Mouse (Mus musculus) megakaryocyte, embryonic 14.5 days (primary cell): ENCODE measurements around the gene Ift81.
"Not testable (repeated sequence)": the region's sequence is repeated elsewhere in the genome, so short reads cannot be mapped to it uniquely, and the experiment has no call there.

Source experiments
- FLI1 ChIP-seq: IDR thresholded peaks from 2 replicates; pipeline ENCODE4 v1.6.1; 2012; ENCODE audit warnings: low read length, inconsistent platforms, mixed read lengths
- GATA1 ChIP-seq: IDR thresholded peaks from 3 replicates; pipeline ENCODE4 v1.6.1; 2012; ENCODE audit warnings: mixed read lengths, low read length, inconsistent platforms, borderline replicate concordance

DNA sequence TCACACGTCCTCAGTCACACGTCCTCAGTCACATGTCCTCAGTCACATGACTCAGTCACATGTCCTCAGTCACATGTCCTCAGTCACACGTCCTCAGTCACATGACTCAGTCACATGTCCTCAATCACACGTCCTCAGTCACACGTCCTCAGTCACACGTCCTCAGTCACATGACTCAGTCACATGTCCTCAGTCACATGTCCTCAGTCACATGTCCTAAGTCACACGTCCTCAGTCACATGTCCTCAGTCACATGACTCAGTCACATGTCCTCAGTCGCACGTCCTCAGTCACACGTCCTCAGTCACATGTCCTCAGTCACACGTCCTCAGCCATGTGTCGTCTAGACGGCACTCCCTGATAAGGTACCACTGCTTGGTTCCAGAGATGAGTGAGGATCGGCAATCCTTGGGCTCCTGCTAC is 33.6 kb upstream of the Ift81 start:
- not testable (repeated sequence) for TF ChIP-seq FLI1, GATA1
